Mouse (Mus musculus): Measurements from ENCODE around the gene Afmid.
A peak's percentile ranks its signal among the peaks of the same experiment; 100 is the strongest.
"Not testable (repeated sequence)": the region's sequence is repeated elsewhere in the genome, so short reads cannot be mapped to it uniquely, and the experiment has no call there.

Gene Afmid

GRCm38 (mm10) chr11:117824060-117824969 is 1.4 kb upstream of the Afmid start:
- peak; percentile 47 for DNase-seq (ENCODE audit: low spot score)

GRCm38 (mm10) chr11:117826164-117826563 is 440 bp downstream of the Afmid start:
- DNase-seq (ENCODE audit: low spot score): no peak

GRCm38 (mm10) chr11:117826916-117827315 is 1.2 kb downstream of the Afmid start:
- no peak for DNase-seq (ENCODE audit: low spot score)

- no peak for DNase-seq (ENCODE audit: low spot score)
Observed at GRCm38 (mm10) chr11:117827386-117827785, 1.7 kb downstream of the Afmid start.

GRCm38 (mm10) chr11:117828149-117828887 is 2.6 kb downstream of the Afmid start:
- no peak for DNase-seq (ENCODE audit: low spot score)

- no peak for DNase-seq (ENCODE audit: low spot score)
Observed at GRCm38 (mm10) chr11:117828888-117829604, 3.3 kb downstream of the Afmid start.

GRCm38 (mm10) chr11:117829671-117830215 is 4.0 kb downstream of the Afmid start:
- DNase-seq (ENCODE audit: low spot score): no peak

- DNase-seq (ENCODE audit: low spot score): no peak
Observed at GRCm38 (mm10) chr11:117830401-117830800, 4.7 kb downstream of the Afmid start.

GRCm38 (mm10) chr11:117832086-117832969 is 6.6 kb downstream of the Afmid start:
- no peak for DNase-seq (ENCODE audit: low spot score)

GRCm38 (mm10) chr11:117833509-117833908 is 7.8 kb downstream of the Afmid start:
- DNase-seq (ENCODE audit: low spot score): not testable (repeated sequence)

GRCm38 (mm10) chr11:117834086-117834485 is 8.4 kb downstream of the Afmid start:
- DNase-seq (ENCODE audit: low spot score): no peak

- no peak for DNase-seq (ENCODE audit: low spot score)
Observed at GRCm38 (mm10) chr11:117836306-117836705, 10.6 kb downstream of the Afmid start.

GRCm38 (mm10) chr11:117838572-117838971 is 12.8 kb downstream of the Afmid start:
- no peak for DNase-seq (ENCODE audit: low spot score)

- DNase-seq (ENCODE audit: low spot score): no peak
Observed at GRCm38 (mm10) chr11:117839021-117839420, 13.3 kb downstream of the Afmid start.

- DNase-seq (ENCODE audit: low spot score): no peak
Observed at GRCm38 (mm10) chr11:117840910-117841309, 15.2 kb downstream of the Afmid start.

- no peak for DNase-seq (ENCODE audit: low spot score)
Observed at GRCm38 (mm10) chr11:117843434-117843833, 17.7 kb downstream of the Afmid start.

- DNase-seq (ENCODE audit: low spot score): no peak
Observed at GRCm38 (mm10) chr11:117844997-117845396, 19.3 kb downstream of the Afmid start.

GRCm38 (mm10) chr11:117845651-117846050 is 19.9 kb downstream of the Afmid start:
- DNase-seq (ENCODE audit: low spot score): no peak

GRCm38 (mm10) chr11:117846640-117847039 is 20.9 kb downstream of the Afmid start:
- no peak for DNase-seq (ENCODE audit: low spot score)

- DNase-seq (ENCODE audit: low spot score): no peak
Observed at GRCm38 (mm10) chr11:117847593-117848215, 22.0 kb downstream of the Afmid start.

Data from left cerebral cortex, adult 11 months (tissue).